Mouse (Mus musculus): ENCODE results near the gene Psmb9. TPM values are rescaled to one million over a fixed set of nuclear protein-coding genes. Genes with fewer than 3 reads are reported as not detected.

The Psmb9 gene
- polyA plus RNA-seq, 1 experiment from 2014 or later: 7.7 TPM

DNA sequence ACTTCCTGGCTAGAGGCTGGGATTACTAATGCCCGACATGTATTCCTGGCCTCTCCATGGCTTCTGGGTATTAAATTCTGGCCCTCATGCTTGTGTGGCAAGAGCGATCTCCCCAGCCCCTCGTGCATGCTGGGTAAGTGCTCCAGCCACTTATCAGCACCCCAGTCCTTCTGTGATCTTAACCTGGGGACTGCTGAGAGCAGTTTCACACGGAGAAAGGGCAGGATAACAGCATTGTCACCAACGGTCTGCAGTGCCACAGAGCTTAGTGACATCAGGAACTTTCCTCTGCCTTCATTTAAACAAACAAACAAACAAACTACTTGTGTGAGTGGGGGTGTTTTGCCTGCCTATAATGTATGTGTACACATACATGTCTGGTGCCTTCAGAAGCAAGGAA lies 47.3 kb downstream of the Psmb9 start:
- 7% methylated on average over 5 of the region's 5 CpGs for WGBS
- H3K27me3 ChIP-seq (ENCODE audit: control insufficient read depth, insufficient read depth, low read length): peaks cover 12% of the 10 kb centered on the region; the same call in 1 of the 2 replicates

DNA sequence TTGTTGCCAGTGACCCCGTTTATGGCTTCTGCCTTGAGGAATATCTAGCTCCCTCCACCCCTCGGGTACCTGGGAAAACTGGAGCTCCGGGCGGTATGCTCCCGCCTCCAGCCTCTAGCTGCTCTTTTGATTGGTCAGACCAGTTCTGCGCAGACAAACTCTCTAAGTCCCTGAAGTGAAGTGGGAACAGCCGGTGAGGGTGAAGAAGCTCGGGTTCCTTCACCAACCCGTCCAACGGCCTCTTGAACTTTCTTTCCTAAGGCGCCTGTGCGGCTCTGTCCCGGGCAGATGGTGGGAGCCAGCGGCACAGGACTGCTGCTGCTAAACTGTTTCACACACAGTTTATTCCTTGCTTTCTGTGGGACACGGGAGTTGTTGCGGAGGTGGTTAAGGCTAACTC lies 48.1 kb downstream of the Psmb9 start:
- H3K9me3 ChIP-seq (replicated peaks; ENCODE audit: control insufficient read depth, low read length): no peaks in the 10 kb centered on the region
- H3K9ac ChIP-seq (ENCODE audit: low read length): peak overlapping the region; percentile 58
- H3K36me3 ChIP-seq (ENCODE audit: control insufficient read depth, insufficient read depth, low read length): no peaks in the 10 kb centered on the region
- ATAC-seq (ENCODE audit: insufficient read depth, low FRiP score): no peak
- H3K27me3 ChIP-seq (ENCODE audit: control insufficient read depth, insufficient read depth, low read length): peaks cover 12% of the 10 kb centered on the region; the same call in 1 of the 2 replicates
- H3K4me1 ChIP-seq (ENCODE audit: control insufficient read depth, insufficient read depth, low read length): peaks cover 4% of the 10 kb centered on the region; the same call in 1 of the 2 replicates
- no peak overlapping the region for H3K27ac ChIP-seq (ENCODE audit: low read length)
- peak overlapping the region; percentile 43 for H3K4me3 ChIP-seq (replicated peaks; ENCODE audit: low read length)
- peak overlapping the region; percentile 80 for H3K4me2 ChIP-seq (ENCODE audit: low read depth, low read length)
- 2% methylated on average over 16 of the region's 16 CpGs for WGBS

More for the DNA sequence above, 47.3 kb downstream of the Psmb9 start:
- Histone ChIP-seq H3K27ac (ENCODE audit: low read length) (no peak overlapping the region), H3K4me3 (replicated peaks; ENCODE audit: low read length) (no peak overlapping the region), H3K4me2 (ENCODE audit: low read depth, low read length) (no peak overlapping the region), H3K9me3 (replicated peaks; ENCODE audit: control insufficient read depth, low read length) (no peaks in the 10 kb centered on the region), H3K9ac (ENCODE audit: low read length) (no peak overlapping the region), H3K4me1 (ENCODE audit: control insufficient read depth, insufficient read depth, low read length) (peaks cover 4% of the 10 kb centered on the region; the same call in 1 of the 2 replicates), H3K36me3 (ENCODE audit: control insufficient read depth, insufficient read depth, low read length) (no peaks in the 10 kb centered on the region)
- ATAC-seq (ENCODE audit: insufficient read depth, low FRiP score): no peak

GRCm38 (mm10) chr17:34138655-34139054 lies 48.9 kb downstream of the Psmb9 start:
- Histone ChIP-seq H3K4me3 (replicated peaks; ENCODE audit: low read length) (no peak overlapping the region), H3K27me3 (ENCODE audit: control insufficient read depth, insufficient read depth, low read length) (peaks cover 12% of the 10 kb centered on the region; the same call in 1 of the 2 replicates), H3K4me1 (ENCODE audit: control insufficient read depth, insufficient read depth, low read length) (peaks cover 4% of the 10 kb centered on the region; the same call in 1 of the 2 replicates), H3K9ac (ENCODE audit: low read length) (no peak overlapping the region), H3K36me3 (ENCODE audit: control insufficient read depth, insufficient read depth, low read length) (no peaks in the 10 kb centered on the region), H3K4me2 (ENCODE audit: low read depth, low read length) (no peak overlapping the region), H3K9me3 (replicated peaks; ENCODE audit: control insufficient read depth, low read length) (no peaks in the 10 kb centered on the region), H3K27ac (ENCODE audit: low read length) (no peak overlapping the region)
- ATAC-seq (ENCODE audit: insufficient read depth, low FRiP score): no peak
- WGBS: 79% methylated on average over 7 of the region's 7 CpGs

DNA sequence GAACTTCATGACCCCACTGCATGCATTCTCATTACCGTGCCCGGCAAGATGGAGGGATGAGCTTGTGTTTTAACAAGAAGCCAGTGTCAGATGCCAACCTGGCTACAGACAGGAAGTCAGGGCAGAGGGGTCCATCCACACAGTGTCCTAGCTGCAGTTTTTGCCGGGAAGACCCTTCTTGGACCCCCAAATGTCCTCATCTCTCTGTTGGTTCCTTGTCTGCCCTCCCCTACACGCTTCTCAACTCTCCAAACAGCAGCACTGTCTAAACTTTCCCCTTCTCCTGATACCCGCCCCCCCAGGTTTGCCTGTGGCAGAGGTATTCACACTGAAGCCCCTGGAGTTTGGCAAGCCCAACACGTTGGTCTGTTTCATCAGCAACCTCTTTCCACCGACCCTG lies 50.0 kb downstream of the Psmb9 start:
- no peak overlapping the region for H3K9ac ChIP-seq (ENCODE audit: low read length)
- H3K27me3 ChIP-seq (ENCODE audit: control insufficient read depth, insufficient read depth, low read length): peaks cover 12% of the 10 kb centered on the region; the same call in 1 of the 2 replicates
- H3K4me1 ChIP-seq (ENCODE audit: control insufficient read depth, insufficient read depth, low read length): peaks cover 4% of the 10 kb centered on the region; the same call in 1 of the 2 replicates
- H3K4me3 ChIP-seq (replicated peaks; ENCODE audit: low read length): no peak overlapping the region
- 70% methylated on average over 7 of the region's 7 CpGs for WGBS
- ATAC-seq (ENCODE audit: insufficient read depth, low FRiP score): no peak
- no peaks in the 10 kb centered on the region for H3K9me3 ChIP-seq (replicated peaks; ENCODE audit: control insufficient read depth, low read length)
- no peak overlapping the region for H3K27ac ChIP-seq (ENCODE audit: low read length)
- no peaks in the 10 kb centered on the region for H3K36me3 ChIP-seq (ENCODE audit: control insufficient read depth, insufficient read depth, low read length)
- no peak overlapping the region for H3K4me2 ChIP-seq (ENCODE audit: low read depth, low read length)

- Histone ChIP-seq H3K4me3 (replicated peaks; ENCODE audit: low read length) (peak overlapping the region; percentile 44), H3K9me3 (replicated peaks; ENCODE audit: control insufficient read depth, low read length) (no peaks in the 10 kb centered on the region), H3K9ac (ENCODE audit: low read length) (peak overlapping the region; percentile 55), H3K4me1 (ENCODE audit: control insufficient read depth, insufficient read depth, low read length) (peaks cover 4% of the 10 kb centered on the region; the same call in 1 of the 2 replicates), H3K27me3 (ENCODE audit: control insufficient read depth, insufficient read depth, low read length) (peaks cover 8% of the 10 kb centered on the region; the same call in 1 of the 2 replicates), H3K36me3 (ENCODE audit: control insufficient read depth, insufficient read depth, low read length) (no peaks in the 10 kb centered on the region), H3K27ac (ENCODE audit: low read length) (no peak overlapping the region), H3K4me2 (ENCODE audit: low read depth, low read length) (peak overlapping the region; percentile 76)
- ATAC-seq (ENCODE audit: insufficient read depth, low FRiP score): peak; percentile 97
- 6% methylated on average over 31 of the region's 31 CpGs for WGBS
These were observed 52.0 kb downstream of the Psmb9 start for GRCm38 (mm10) chr17:34135297-34136224.

DNA sequence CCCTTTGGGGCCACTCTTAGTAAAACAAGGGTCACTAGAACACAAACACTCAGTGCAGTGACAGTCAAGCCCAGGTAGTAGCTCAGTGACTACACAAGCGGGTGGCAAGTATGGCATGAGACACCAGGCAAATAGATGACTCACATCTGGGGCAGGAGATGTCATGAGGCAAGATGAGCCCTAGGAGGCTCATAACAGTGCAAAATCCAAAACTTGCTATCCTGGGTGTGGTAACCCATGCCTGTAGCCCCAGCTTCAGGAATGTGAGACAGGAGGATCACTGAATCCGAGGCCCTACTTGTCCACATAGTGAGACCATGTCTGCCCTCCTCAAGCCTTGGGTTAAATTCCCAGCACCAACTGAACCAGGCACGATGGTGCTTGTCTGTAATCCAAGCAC lies 53.1 kb downstream of the Psmb9 start:
- Histone ChIP-seq H3K4me3 (replicated peaks; ENCODE audit: low read length) (no peak overlapping the region), H3K36me3 (ENCODE audit: control insufficient read depth, insufficient read depth, low read length) (no peaks in the 10 kb centered on the region), H3K27me3 (ENCODE audit: control insufficient read depth, insufficient read depth, low read length) (peaks cover 5% of the 10 kb centered on the region; the same call in 1 of the 2 replicates), H3K9ac (ENCODE audit: low read length) (no peak overlapping the region), H3K4me1 (ENCODE audit: control insufficient read depth, insufficient read depth, low read length) (peaks cover 4% of the 10 kb centered on the region; the same call in 1 of the 2 replicates), H3K27ac (ENCODE audit: low read length) (no peak overlapping the region), H3K9me3 (replicated peaks; ENCODE audit: control insufficient read depth, low read length) (no peaks in the 10 kb centered on the region), H3K4me2 (ENCODE audit: low read depth, low read length) (no peak overlapping the region)
- no peak for ATAC-seq (ENCODE audit: insufficient read depth, low FRiP score)
- WGBS: 73% methylated on average over 3 of the region's 3 CpGs

DNA sequence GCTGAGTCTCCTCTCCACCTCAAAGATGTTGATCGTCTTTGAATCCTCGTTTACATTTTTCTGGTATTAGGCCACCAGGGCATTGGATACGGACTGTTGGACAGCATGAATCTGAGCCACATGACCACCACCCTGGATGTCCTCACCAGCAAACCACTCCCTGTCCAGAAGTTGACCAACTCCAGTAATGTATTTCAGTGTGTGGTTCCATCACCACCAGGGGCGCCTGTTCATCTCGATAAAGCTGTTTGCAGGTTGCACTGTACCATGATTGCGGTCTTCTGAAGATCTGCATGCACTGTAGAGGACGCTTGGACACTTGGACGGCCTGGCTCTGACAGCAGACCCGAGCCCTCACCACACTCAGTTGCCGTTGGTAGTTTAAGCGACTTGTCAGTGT lies 54.3 kb downstream of the Psmb9 start:
- no peak overlapping the region for H3K9ac ChIP-seq (ENCODE audit: low read length)
- no peak overlapping the region for H3K4me2 ChIP-seq (ENCODE audit: low read depth, low read length)
- peaks cover 5% of the 10 kb centered on the region; the same call in 1 of the 2 replicates for H3K4me1 ChIP-seq (ENCODE audit: control insufficient read depth, insufficient read depth, low read length)
- no peak for ATAC-seq (ENCODE audit: insufficient read depth, low FRiP score)
- H3K27ac ChIP-seq (ENCODE audit: low read length): no peak overlapping the region
- peaks cover 4% of the 10 kb centered on the region; the same call in 1 of the 2 replicates for H3K27me3 ChIP-seq (ENCODE audit: control insufficient read depth, insufficient read depth, low read length)
- no peaks in the 10 kb centered on the region for H3K36me3 ChIP-seq (ENCODE audit: control insufficient read depth, insufficient read depth, low read length)
- no peaks in the 10 kb centered on the region for H3K9me3 ChIP-seq (replicated peaks; ENCODE audit: control insufficient read depth, low read length)
- 71% methylated on average over 11 of the region's 11 CpGs for WGBS
- H3K4me3 ChIP-seq (replicated peaks; ENCODE audit: low read length): no peak overlapping the region
